Mouse (Mus musculus): ENCODE data around the gene Apopt1. TPM values are rescaled to one million over a fixed set of nuclear protein-coding genes. Genes with fewer than 3 reads are reported as not detected.
A peak's percentile ranks its signal among the peaks of the same experiment; 100 is the strongest.

The Apopt1 gene
- polyA plus RNA-seq, 2 experiments from 2014 or later = 69.2 to 69.5 TPM

DNA sequence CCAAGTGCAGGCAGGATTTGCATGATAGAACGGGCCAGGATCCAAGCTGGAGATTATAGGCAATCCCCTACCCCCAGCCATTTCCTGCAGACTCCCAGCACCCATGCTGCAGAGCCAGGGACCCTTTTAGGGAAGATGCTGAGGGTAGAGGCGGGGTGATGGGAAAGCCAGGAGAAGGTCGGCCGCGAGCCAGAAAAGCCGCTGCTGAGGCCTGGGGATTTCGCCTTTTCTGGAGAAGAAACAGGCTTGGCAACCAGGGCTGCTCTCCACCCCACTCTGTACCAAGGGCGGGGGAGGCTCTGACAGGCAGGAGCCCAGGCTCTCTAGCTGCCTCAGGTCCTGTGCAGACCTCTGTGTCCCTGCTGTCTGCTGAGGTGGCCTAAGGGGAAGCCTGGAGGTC lies 31.8 kb upstream of the Apopt1 start:
- ATAC-seq = no peak

DNA sequence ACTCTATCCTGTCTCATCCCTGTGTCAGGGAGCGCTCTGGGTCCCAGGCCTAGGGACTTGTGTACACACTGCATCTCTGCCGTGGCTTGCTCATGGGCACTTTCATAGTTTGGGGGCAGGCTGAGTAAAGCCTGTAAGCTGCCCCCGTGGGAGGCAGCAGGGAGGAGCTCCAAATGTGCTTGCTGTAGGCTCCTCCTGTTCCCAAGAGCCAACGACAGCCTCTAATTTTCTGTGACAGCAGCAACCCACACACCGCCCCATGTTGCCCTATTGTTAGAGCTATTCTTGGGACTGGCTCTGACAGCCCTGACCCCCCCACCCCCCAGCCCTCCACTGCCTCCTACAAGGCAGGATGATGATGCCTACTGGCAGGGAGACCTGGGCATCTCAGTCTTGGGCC lies 31.1 kb upstream of the Apopt1 start:
- ATAC-seq = no peak

DNA sequence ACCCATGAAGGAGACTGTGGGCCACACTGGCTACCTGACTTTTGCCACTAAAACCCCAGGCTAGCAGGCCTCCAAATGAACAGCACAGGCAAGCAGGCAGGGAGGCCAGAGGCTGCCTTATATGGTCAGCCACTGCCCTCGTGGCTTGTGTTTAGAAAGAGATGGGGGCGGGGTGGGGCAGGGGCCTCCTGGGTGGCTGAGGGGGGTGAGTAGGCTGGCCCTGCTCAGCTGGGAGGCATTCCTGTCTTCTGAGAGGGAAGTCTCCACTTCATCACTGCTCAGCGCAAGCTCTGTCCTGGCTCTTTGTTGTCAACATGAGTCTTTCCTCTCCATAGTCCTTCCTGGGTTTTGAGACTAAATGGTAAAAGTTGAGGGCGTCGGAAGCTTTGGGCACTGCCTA lies 30.3 kb upstream of the Apopt1 start:
- ATAC-seq = no peak

DNA sequence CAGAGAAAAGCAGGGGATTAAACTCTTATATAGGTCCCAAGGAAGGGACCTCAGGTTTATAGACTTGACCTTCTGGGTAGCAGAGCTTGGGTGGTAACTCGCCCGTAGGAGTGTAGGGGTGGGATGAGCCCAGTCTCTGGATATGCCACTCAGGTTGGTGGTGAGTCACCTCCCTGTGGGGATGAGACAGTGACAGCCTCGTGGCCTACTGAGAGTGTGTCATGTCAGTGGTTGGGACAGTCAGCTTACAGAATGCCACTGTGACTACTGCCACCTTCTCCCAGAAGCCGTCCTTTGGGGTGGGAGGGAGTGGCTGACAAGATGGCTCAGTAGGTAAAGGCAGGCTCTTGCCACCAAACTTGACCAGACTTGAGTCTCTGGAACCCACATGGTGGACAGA lies 26.7 kb upstream of the Apopt1 start:
- ATAC-seq = no peak

DNA sequence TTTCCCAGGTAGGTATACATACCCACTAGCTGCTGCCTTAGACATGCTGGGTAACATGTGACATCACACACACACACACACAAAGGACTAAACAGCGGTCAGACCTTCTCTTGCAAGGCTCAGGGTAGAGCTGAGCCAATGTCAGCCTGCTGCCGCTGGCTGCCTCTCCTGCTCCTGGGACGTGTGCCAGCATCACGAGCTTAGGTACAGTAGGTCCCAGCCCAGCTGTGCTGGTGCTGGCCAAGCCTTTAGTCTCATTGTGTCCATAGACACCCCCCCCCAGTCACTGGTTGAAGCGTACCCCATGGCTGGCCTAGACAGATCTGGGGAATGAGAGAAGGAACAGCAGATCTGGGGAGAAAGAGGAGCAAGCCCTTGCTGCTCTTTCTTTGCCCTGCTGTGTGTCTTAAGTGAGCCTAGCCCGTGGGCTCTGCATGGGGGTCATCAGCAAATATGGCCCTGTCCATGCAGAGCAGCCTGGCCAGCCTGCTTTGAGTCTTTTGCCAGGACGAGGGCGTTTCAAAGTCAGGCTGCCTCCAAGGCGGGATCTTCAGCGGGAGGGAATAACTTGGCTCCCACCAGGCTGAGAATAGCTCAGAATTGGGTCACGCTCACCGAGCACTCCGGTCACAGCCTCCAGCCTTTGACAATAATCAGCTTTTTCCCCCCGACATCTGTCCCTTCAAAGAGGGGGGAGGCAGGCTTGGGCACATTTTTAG lies 25.6 kb upstream of the Apopt1 start:
- no peak for ATAC-seq

DNA sequence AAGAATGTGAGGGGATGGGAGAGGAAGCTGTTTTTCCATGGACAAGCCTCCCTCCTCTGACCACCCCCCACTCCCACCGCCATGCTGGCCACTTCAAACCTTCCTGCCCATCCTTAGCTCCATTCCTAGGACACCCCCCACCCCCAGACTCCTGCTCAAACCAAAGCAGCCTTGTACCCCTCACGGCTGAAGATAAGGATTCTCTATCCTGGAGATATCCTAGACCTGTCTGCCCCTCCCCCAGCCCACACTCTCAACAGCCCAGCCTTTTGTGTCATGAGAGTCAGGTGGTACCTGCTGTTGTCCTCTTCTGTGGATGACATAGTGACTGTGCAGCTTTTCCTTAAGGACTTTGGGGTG lies 25.0 kb upstream of the Apopt1 start:
- ATAC-seq = no peak

DNA sequence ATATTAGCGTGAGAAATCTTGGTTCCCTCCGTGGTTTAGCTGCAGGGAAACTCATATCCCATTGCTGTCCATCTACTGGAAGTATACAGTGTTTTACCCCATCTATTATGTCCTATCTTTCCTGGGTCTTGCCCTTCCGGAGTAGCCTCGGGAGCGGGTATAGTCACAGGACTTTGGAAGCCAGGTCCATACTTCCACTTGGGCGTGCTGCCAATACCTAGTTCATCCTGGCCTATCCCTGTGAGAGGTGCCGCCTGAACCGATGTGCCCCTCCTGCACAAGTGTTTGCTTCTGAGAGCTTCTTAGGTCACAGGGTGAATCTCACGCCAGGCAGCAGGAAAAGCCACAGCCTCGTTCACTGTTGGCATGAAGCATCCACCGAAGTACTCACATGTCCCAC lies 23.6 kb upstream of the Apopt1 start:
- no peak for ATAC-seq

DNA sequence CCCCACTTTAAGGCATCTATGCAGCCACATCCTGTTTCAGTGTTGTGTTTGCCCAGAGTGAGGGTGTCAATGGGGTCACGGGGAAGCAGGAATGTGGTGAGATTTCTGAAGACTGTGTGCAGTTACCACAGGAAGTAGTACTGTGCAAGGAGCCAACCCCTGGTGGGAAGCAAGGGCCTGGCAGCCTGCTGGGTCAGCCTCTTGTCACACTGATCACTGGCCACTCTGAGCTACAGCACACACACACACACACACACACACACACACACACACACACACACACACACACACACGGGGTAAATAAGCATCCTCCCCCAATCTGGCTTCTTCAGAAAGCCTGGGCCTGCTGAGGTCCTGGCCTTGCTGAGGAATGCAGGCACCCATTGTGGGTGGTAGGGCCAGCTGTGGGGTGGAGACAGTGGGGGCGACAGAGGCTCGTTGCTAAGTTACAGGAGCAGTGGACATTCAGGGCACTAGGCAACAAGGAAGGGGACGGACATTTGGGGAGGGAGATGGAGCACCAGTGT lies 21.7 kb upstream of the Apopt1 start:
- peak; percentile 89 for ATAC-seq

DNA sequence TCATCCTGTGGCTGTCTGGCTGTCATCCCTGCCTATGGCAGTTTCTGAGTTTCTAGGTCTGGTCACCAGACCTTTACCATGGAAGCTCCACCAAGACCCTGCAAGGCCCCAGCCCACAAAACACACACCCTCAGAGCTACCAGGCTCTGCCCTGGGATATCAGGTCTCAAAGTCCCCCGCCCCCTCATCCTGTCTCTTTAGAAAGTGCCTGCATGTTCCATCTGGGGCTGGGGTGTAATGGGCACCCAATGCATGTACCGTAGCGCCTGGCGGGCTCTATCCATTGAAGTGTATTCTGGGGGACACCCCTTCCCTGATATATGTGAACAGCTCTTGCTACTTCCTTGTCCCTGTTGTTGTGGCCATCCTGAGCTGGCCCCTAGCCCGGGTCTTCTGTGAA lies 20.2 kb upstream of the Apopt1 start:
- no peak for ATAC-seq

DNA sequence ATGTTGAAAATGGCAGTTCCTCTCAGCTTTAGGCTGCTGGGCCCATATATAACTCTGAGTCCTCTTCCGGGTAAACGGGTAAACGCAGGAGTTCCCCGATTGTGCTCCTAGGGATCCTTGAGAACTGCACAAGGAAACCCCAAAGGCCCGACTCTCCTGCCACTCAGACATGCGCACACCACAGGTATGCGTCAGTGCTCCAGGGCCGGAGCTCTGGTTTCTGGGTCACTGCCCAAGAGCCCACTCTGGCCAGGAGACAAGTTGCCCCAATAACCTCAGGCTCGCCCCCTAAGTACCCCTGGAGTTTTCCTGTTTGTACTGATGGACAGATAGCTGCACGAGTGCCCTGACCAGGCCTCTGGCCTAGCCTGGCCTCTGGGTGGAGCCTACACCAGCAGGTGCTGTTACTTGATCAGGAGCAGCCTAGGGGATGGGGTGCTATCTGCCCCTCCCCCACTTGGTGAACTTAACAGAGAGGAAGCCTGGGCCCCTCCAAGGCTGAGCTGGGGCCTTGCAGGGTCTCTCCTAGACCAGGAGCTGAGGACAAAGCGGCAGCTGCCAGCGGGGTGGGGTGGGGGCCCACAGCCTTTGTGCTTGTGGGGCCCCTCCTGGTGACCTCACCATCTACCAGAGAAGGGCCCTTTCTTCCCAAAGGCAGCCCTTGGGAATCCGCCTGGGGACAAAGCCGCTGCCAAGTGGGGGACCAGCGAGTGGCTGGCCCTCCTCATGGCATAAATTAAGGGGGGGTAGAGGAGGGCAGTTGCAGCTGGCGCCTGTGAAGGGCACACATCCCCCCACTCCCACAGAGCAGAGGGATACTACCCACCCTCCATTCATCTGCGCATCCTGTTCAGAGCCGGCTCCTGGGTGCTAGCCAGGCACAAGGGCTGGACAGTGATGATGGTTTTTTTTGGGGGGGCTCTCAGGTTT lies 19.5 kb upstream of the Apopt1 start:
- ATAC-seq = no peak

DNA sequence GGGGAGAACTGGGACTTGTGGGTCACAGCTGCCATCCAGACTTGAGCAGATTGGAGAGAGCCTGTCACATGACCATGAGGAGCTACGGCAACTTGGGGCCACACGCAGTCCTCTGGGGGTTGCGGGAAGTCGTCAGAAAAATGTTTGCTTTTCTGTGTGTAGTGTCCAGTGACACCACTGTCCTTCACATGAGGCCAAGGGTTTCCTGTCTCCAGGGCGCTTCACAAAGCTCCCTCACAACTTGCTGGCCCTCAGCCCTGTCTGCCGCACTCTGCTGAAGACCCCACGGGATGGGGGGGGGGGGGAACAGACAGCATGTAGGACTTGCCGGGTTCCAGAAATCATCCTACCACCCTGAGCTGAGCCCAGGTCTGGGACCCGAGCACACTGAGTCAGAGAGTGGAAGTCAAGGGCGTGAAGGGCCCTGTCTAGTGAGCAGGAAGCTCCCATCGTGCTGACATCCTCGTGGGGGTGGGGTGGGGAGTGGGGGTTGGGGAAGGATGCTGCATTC lies 18.7 kb upstream of the Apopt1 start:
- ATAC-seq = peak; percentile 59

DNA sequence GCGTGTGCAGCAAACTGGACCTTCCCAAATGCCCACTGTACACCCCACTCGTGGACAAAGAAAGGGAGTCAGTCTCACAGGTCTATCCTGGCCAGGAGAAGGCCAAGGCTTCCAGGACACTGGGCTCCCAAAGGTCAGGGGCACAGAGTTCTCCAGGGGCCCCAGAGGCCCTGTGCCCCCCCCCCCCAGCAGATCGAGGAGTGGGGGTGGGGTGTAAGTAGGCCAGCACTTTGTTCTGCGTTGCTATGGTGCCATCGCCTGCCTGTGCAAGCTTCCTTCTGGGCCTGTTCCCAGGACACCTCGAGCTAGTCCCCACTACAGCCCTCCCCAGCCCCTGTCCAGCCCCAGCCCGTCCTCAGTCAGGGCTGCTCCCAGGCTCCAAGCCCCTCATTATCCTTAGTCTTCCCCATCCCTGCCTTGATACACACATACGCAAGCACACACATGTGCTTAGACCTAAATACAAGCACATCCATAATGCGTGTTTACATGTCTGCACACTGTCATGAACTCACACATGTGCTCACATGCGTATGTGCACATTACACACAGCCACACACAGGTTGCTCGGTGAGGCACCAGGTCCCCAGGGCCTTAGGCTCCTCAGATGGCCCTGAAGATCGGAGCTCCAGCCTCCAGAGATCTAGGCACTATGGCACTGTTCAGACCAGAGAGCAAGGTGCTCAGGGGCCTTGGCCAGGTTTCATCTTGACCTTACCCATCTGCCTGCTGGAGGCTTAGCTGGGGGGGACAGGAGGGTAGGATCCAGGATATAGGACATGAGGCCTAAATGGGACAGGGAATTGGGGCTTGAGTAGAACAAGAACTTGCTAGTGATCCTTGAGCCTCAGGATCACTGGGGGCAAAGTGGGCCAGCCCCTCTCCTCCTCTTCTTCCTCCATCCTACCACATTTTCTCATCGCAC lies 17.9 kb upstream of the Apopt1 start:
- no peak for ATAC-seq

DNA sequence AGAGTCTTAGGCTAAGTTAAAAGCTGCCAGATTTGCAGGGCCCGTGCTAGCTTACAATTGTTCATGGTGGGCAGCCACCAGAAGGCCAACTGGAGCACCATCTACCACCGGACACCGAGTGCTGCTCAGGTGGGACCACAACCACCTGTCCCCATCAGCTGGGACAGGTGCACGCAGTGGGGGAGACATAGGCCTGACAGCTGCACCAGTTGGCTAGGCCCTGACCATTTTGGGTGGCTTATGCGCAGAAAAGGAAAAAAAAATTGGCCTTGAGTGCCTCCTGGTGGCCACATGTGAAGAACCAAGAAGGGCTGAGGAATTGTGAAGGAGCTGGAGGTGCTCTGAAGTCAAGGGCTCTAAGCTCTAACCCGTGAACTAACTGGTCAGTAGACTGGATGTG lies 16.8 kb upstream of the Apopt1 start:
- ATAC-seq = peak; percentile 75

DNA sequence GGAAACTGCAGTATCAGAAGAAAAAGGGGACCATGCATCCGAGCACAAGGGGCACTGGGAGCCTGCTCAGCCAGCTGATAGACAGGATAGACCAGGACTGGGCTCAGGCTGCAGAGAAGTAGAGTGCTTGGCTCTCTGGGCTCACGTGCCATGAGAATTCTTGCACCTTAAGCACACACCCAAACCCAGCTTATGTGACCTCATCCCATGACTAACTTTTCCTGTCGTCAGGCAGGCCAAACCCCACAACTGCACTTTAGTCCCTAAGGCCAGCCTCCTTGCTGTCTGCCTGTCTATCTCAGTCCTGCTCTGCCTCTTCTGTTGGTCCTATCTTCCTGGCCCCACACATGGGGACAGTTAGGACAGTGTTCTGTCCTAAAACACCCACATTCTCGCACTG lies 15.4 kb upstream of the Apopt1 start:
- no peak for ATAC-seq

DNA sequence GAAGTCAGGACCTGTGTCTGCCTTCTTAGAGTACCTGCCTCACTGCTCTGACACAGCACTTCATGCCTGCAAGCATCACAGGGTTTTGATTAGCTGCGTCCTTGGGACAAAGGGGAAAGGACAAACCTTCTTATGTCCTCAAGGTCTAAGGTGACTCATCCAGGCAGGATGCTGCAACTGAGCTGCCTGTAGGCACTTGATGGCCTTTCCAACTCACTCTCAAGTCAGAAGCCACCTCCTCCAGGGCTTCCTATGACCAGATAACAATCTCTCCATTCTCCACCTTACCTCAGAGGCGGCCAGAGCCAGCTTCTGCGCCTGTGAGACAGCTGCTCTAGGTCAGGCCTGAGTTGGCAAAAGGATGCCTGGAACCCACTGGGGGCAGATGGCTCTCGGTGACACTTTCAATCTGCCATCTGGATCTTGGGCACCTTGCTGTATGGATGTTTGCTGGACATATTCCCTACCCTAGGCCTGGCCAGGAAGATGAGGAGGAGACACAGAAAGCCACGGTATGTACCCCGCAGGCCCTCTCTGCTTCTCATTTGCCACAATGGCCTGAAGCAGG lies 14.6 kb upstream of the Apopt1 start:
- no peak for ATAC-seq

DNA sequence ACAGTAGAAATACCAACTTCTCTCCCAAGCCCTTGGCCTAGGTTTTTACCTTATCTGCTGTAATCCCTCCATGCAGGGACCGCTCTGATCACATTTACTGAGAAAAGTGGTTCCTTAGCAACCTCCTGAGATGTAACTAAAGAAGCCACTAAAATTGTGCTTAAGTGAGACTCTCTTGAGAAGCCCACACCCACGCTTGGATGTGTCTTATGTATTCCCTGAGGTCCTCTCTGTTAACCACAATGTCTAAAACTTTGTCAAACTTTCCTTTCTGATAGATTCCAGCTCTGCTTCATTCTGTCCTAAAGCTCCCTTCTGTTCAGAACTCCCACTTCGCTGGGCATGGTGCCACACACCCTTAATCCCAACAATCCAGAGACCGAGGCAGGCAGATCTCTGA lies 13.5 kb upstream of the Apopt1 start:
- no peak for ATAC-seq

DNA sequence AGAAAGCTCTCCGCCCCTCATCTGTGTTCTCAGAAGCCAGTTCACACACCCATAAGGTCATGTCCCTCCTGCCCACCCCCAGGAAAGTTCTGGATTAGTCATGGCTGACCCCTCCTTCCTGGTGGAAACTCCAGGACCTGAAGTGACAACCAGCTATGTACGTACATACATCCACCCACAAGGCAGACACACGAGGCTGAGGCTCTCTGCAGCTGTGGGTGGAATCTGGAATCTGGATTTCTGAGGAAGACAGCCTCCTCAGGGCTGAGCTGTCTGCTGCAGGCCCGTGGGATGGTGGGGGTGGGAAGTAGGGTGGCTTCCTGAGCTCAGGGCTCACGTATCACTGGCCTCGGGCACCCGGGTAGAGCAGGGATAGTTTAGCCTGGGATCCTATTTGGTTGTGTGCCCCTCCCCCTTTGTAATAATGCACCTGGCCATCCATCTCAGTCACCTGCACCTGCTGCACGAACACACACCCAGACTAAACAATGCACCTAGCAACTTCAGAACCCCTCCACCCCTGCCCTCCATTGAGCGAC lies 12.1 kb upstream of the Apopt1 start:
- no peak for ATAC-seq

DNA sequence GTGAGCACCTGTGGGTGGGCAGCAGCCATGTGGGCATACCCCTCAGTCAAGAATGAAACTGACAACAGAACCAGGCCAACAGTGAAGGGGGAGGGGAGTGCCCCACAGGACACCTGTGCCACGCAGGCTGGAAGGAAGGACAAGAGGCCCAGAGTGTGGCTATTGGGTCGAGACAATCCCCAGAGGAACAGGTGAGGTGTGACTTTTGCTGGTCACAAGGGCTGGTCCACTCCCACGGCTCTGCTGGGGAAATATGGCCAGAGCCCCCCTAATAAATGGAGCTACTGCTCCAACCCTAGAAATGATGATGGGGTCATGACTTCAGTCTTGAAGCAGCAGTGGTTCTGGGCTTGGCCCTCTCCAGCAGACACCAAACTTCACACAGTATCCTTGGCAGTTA lies 9.8 kb upstream of the Apopt1 start:
- no peak for ATAC-seq

DNA sequence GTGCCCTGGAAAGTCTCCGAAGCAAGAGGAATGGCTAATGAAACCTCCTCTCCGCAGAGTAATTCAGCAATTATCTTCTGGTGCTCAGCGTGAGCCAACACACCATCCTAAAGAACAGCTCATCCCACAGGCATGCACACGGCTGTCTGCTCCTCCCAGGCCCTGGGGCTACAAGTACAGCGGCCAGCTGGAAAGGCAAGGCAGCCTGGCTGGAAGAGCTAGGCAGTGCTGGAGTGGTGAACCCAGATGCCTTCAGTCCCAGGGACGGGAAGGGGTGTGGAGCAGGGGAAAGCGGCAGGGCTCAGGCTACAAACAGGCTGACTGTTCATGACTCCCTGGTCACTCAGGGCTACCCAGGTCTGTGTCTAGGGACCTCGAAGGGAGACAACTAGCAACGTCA lies 8.5 kb upstream of the Apopt1 start:
- no peak for ATAC-seq

DNA sequence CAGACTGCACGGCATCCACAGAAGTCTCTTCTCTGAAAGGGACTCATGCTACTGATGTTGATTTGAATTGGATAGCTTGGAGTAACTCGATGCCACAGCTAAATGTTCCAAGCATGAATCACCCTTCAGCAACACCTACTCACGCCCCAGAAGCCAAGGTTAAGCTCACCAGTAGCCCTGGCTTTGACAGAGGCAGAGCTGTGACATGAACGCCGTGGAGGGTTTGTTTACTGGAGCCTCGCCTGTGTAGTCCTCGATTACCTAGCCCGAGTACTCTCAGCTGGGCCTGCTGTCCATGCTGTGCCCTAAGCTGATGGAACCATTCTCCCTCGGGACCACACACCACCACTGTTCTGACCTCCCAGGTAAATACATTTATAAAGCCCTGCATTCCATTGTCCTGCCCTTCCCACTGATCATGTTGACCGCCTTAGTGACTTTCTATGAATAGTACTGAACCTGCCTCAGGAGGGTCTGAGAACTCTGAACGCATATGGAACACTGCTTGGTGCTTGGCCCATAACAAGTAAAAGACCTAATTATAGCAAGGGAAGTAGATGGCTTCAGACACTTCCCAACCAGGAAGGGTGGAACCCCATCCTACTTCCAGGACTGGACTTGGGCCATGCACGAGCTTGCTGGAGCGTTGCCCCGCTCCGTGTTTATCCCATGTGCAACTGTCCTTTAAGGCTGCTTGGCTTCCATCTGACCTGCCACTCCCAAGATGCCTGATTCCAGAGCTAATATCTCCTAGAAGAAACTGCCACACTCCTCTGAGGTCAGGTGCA lies 7.7 kb upstream of the Apopt1 start:
- ATAC-seq = no peak

DNA sequence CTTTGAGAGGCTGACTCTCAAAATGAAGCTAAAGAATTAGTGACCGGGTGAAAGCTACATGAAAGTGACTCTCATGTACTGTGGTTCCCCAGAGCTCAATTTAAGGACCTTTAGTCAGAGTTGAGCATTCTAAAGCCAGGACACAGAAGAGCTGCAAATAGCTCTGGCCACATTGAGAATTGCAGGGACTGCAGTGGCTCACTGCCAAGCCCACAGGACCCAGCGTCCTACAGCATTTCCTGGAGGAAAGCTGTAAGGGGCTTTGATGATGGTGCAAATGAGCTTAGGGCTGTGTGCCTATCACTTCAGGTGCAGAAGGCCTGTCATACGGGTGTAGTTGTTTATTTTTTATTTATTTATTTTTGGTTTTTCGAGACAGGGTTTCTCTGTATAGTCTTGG lies 4.9 kb upstream of the Apopt1 start:
- ATAC-seq = no peak
